Mouse (Mus musculus) T-cell, adult 2 months (primary cell): ENCODE results near the gene E4f1.
"Not testable (repeated sequence)": the region's sequence is repeated elsewhere in the genome, so short reads cannot be mapped to it uniquely, and the experiment has no call there.

ENCODE experiments used
- DNase-seq: peaks from one replicate; pipeline ENCODE4 v3.0.0; 2022; ENCODE audit warnings: low spot score

Gene E4f1

GRCm38 (mm10) chr17:24455523-24456206, 14.4 kb downstream of the E4f1 start:
- not testable (repeated sequence) for DNase-seq

DNA sequence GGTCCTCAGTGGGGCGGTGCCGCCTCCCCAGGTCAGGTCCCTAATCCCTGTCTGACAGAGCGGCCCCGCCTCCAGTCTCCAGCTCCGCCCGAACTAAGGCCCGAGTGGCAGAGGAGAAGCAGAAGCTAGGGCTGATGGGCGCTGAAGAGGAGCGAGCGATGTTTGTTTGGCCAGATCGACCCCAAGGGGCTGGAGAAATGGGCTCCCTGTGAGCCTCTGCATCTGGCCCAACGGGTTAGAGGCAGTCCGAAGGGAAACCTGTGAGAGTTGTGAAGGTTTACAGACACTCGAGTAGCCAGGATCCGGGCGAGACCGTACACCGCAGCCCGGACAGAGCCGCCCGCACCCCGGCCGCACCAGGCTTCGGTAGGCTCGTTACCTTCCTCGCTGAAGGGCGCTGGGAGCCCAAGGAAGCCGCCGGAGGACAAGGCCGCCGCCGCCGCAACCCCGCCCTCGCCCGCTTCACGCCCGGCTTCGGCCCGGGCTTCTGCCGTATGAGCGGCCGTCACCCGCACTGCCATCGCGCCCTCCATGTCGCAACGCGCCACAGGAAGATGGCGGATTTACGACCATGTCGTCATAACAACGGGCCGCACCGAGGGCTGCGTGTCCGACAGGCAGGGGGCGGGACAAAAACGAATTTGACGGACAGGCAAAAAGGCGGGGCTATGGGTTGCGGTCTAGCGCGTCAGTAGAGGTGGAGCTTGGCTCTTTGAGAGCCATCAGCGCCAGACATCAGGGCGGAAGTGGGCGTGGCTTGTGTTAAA, 15.2 kb downstream of the E4f1 start:
- DNase-seq: peak; percentile 100

DNA sequence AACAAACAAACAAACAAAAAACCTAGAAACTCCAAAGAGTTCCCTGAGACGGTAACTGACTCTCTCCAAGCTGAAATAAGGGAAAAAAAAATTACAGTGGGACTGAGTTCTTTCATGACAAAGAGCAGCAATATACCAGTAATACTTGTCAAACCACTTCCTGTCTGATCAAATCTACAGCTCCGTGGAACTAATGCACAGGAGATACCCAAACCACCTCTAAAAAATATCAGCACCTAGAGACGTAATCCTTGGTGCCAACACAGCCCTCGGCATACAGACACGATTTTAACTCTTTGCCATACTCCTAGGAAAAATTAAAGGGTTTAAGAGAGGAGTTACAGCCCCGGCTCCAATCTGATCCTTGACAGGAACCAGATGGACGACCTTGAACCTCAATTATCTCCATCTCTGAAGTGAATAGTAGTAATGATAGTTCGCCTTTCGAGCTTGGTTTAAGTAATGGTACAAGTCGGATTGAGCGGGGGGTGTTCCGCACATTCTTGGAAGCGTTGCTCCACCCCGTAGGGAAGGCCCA, 15.8 kb downstream of the E4f1 start:
- peak; percentile 64 for DNase-seq

GRCm38 (mm10) chr17:24453372-24453771, 16.7 kb downstream of the E4f1 start:
- no peak for DNase-seq

GRCm38 (mm10) chr17:24451220-24451619, 18.9 kb downstream of the E4f1 start:
- DNase-seq: no peak

DNA sequence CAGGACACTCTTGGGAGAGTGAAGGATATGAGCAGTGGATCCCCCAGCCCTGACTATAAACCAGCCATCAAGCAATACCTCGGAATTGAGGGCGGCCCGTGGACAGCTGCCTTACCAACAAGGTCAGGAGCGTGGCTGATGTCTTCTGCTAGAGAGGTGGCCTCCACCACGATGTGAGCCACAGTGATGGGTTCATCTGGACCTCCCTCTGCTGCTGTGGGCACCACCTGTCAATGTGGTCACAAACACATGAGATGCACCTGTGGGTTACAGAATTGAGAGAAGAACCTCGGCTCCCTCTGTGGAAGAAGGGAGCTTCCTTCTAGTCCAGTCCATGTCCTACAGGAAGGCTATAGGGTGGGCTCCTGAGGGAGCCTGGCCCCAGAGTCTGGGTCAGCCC, 20.6 kb downstream of the E4f1 start:
- no peak for DNase-seq

DNA sequence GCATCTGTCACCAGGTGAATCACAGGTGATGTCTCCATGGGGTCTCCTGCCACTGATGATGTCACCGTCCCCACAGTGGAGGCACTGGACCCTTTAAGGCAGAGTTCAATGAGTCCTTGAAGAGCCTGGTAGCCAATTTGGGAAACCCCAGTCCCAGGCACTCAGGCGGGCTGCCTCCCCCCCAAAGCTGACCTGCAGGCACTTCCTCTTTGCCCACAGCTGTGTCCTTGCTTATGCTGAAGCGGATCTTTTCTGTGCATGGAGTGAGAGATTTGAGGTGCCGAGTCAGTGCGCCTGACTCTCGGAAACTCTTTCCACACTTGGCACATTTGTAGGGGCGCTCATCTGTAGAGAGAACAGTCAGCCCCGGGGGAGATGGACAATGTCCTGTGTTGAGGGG, 23.5 kb downstream of the E4f1 start:
- DNase-seq: no peak

- DNase-seq: no peak
Observed at GRCm38 (mm10) chr17:24443409-24443808, 26.7 kb downstream of the E4f1 start.

- DNase-seq: no peak
Observed at GRCm38 (mm10) chr17:24442632-24443155, 27.4 kb downstream of the E4f1 start, which contains the start of gene Dnase1l2. Dnase1l2 (minus strand) TSS chr17:24443105.

DNA sequence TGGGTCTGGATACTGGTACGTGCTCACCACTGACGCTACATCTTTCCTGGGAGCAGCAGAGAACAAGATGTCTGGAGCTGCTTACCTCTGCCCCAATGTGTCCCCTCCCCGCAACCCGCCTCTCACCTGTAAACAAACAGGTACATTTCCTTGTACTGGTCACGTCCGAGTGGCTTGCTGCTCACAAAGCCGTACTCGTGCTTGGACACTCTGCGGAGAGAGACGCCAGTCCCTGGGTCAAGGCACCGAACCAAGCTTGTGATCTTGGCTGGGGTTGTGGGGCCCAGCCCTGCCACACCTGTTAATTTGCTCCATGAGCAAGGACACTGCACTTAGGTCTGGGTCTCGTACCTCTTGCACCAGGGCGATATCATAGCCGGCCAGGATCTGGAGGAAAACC, 28.0 kb downstream of the E4f1 start:
- no peak for DNase-seq

DNA sequence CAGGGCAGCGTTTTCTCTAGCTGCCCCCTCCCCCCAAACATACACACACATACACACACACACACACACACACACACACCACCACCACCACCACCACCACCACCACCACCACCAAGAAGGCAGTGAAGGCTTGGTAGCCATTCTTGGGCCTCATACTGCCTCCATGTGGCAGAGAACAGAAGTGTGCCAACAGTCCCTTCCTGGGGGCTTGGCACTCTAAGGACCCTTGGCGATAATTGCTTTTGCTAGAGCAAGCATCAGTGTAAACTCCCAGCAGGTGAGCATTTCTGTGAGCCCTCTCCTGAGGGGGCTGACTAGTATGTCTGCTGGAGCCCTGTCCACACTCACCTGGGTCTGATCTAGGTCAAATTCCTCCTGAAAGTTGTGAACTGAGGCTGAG, 29.0 kb downstream of the E4f1 start:
- DNase-seq: no peak

DNA sequence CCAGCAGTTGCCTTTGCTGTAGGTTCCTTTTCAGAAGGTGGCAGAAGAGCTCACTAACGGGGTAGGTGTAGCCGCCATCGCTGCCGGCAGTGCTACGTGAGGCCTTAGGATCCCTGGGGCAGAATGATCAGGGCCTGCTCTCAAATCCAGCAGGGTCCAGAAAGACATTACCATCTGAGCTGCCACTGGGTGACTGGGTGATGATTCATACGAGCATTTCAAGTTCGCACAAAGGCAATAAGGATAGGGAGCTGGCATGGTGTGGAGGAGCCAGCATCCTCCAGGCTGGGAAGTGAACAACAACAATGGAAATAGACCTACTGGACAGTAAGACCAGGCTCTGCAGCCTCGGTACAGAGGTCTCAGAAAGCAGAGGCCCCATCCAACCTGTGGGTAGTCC, 29.7 kb downstream of the E4f1 start:
- DNase-seq: no peak

DNA sequence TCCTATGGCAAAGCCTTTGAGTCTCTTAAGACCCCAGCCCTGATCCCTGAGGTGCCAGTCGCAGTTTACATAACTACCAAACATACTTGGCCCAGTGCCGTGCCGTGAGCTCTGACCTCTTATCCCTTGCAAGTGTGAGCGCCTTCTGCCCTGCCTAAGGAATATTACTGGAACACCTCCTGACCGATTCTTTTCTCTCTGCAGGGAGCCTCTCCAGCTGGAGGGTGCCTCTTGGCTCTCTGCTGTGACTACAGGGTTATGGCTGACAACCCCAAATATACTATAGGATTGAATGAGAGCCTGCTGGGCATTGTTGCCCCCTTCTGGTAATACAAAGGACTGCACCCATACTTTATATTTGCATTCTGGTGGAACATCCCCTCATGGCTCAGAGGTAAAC, 33.1 kb downstream of the E4f1 start:
- DNase-seq: peak; percentile 50

GRCm38 (mm10) chr17:24429201-24429983, 40.7 kb downstream of the E4f1 start:
- no peak for DNase-seq

GRCm38 (mm10) chr17:24427170-24427557, 42.9 kb downstream of the E4f1 start:
- DNase-seq: no peak

GRCm38 (mm10) chr17:24426471-24427169, 43.5 kb downstream of the E4f1 start, which contains the start of gene Eci1:
Eci1 (plus strand) TSS chr17:24426641.
- DNase-seq: peak; percentile 77

- no peak for DNase-seq
Observed at GRCm38 (mm10) chr17:24425905-24426304, 44.2 kb downstream of the E4f1 start.

DNA sequence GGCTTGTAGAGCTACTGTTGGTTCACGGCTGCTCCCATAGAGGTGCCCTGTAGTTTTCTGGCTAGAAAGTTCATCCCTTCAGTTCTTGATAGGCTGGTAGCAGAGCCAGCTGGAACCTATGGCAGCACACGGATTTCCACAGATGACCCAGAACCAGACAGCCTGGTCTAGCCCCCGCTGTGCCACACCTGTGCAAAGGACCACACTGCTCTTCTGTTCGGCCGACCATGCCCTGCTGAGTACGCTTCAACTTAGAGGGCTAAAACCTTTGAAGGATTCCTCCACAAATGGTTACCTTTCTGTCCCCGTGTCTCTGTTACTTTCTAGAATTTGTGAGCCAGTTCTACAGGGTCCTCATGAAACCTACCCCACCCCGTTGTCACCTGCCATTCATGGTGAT, 44.8 kb downstream of the E4f1 start:
- DNase-seq: not testable (repeated sequence)

- DNase-seq: no peak
Observed at GRCm38 (mm10) chr17:24424489-24424888, 45.6 kb downstream of the E4f1 start.

- DNase-seq: no peak
Observed at GRCm38 (mm10) chr17:24423114-24423513, 47.0 kb downstream of the E4f1 start.

DNA sequence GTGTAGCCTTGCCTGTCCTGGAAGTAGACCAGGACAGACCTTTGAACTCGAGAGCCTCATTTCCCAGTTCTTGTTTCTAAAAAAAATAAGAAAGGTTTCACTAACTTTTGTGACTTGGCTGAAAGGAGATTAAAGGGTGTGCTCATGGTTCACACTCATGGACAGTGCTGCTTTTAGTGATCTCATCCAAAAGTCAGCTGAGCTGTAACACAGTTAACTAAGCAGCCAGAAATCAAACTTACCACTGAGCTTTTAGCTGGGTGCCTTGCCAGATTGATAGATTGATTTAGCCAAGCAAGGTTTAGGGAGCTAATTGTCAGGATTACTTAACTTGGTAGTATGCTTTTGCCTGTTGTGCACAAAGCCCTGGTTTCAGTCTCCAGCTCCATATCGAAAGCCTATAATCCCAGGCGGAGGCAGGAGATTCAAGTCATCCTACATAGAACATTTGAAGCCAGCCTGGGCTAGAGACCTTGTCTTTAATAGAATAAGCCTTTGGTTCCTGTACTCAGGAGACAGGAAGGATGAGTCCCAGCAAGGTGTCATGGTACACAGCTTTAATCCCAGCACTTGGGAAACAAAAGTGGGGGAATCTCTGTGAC, 54.0 kb downstream of the E4f1 start:
- DNase-seq: no peak
